Mouse (Mus musculus): ENCODE data around the gene Pparg. TPM values are rescaled to one million over a fixed set of nuclear protein-coding genes. Genes with fewer than 3 reads are reported as not detected.

Gene Pparg
- polyA plus RNA-seq, 1 experiment from 2014 or later = 0.39 TPM

- no peak for DNase-seq (ENCODE audit: low spot score)
- Histone ChIP-seq H3K27me3 (ENCODE audit: low read depth, poor library complexity, severe bottlenecking) (no peaks in the 10 kb centered on the region), H3K36me3 (no peaks in the 10 kb centered on the region), H3K4me3 (no peak overlapping the region), H3K9me3 (replicated peaks) (no peaks in the 10 kb centered on the region), H3K4me1 (peaks cover 3% of the 10 kb centered on the region), H3K27ac (no peak overlapping the region)
- 88% methylated on average over 7 of the region's 7 CpGs for WGBS
These were observed 173.9 kb downstream of the Pparg start for GRCm38 (mm10) chr6:115534617-115535016.

- H3K27ac ChIP-seq = no peak overlapping the region
- H3K4me3 ChIP-seq = no peak overlapping the region
- H3K4me1 ChIP-seq = peaks cover 3% of the 10 kb centered on the region
- H3K9me3 ChIP-seq (replicated peaks) = no peaks in the 10 kb centered on the region
- no peaks in the 10 kb centered on the region for H3K36me3 ChIP-seq
- H3K27me3 ChIP-seq (ENCODE audit: low read depth, poor library complexity, severe bottlenecking) = no peaks in the 10 kb centered on the region
- 90% methylated on average over 4 of the region's 4 CpGs for WGBS
- DNase-seq (ENCODE audit: low spot score) = no peak
These were observed 175.4 kb downstream of the Pparg start for GRCm38 (mm10) chr6:115536169-115536568.

- Histone ChIP-seq H3K9me3 (replicated peaks) (no peaks in the 10 kb centered on the region), H3K4me3 (peak overlapping the region; percentile 41), H3K27me3 (ENCODE audit: low read depth, poor library complexity, severe bottlenecking) (no peaks in the 10 kb centered on the region), H3K4me1 (peaks cover 7% of the 10 kb centered on the region), H3K36me3 (no peaks in the 10 kb centered on the region), H3K27ac (peak overlapping the region; percentile 90)
- peak; percentile 93 for DNase-seq (ENCODE audit: low spot score)
- WGBS = 22% methylated on average over 26 of the region's 26 CpGs
These were observed 178.1 kb downstream of the Pparg start for GRCm38 (mm10) chr6:115538645-115539429.

Other genes starting within 250 kb of the Pparg start
- 0.26 and 0.30 TPM in 2 replicates for gene Syn2, start 226.0 kb upstream of the Pparg start, polyA plus RNA-seq (2016; fragmentation: Nextera tagmentation; extraction: Ambion mirVana)
- gene Gm17482, start 133.6 kb upstream of the Pparg start, polyA plus RNA-seq (2016; fragmentation: Nextera tagmentation; extraction: Ambion mirVana) = not detected in 2 replicates
- gene Timp4, start 108.7 kb upstream of the Pparg start, polyA plus RNA-seq (2016; fragmentation: Nextera tagmentation; extraction: Ambion mirVana) = 0.15 TPM in 1 of 2 replicates, not detected in the other
- 34.5 and 39.7 TPM in 2 replicates for gene Tsen2, start 183.7 kb downstream of the Pparg start, polyA plus RNA-seq (2016; fragmentation: Nextera tagmentation; extraction: Ambion mirVana)
- 0.13 and 0.21 TPM in 2 replicates for gene Mkrn2os, start 231.6 kb downstream of the Pparg start, polyA plus RNA-seq (2016; fragmentation: Nextera tagmentation; extraction: Ambion mirVana)
- 30.7 and 33.0 TPM in 2 replicates for gene Mkrn2, start 241.0 kb downstream of the Pparg start, polyA plus RNA-seq (2016; fragmentation: Nextera tagmentation; extraction: Ambion mirVana)